Mouse (Mus musculus) MEL (cell line): ENCODE measurements around the gene Ppp2r5a. TPM values are rescaled to one million over a fixed set of nuclear protein-coding genes. Genes with fewer than 3 reads are reported as not detected.

Experiments used
- DNase-seq: peaks from one replicate; pipeline ENCODE4 v3.0.0; 2011; ENCODE audit warnings: low read depth, low spot score
- H3K27ac ChIP-seq: 2 replicates; pipeline ENCODE4 v1.5.1; 2012; ENCODE audit warnings: low read depth, mild to moderate bottlenecking, control low read depth, low read length, moderate library complexity; ENCODE audit not compliant: control insufficient read depth
- H3K27me3 ChIP-seq, 2 experiments: fragments of 150-350 bp in 1 of 2; sonication (generic) in 1 of 2; 2 replicates each; pipeline ENCODE4 v1.6.1; 2012; ENCODE audit warnings: low read length in 2 of 2, mild to moderate bottlenecking in 2 of 2, improper control_type of control experiment in 1 of 2, moderate library complexity in 1 of 2; ENCODE audit not compliant: insufficient read depth in 2 of 2, control insufficient read depth in 1 of 2
- H3K36me3 ChIP-seq, 2 experiments: 2 replicates each; pipeline ENCODE4 v1.6.1; 2012 to 2014; ENCODE audit warnings: low read length in 2 of 2, improper control_type of control experiment in 1 of 2, inconsistent platforms in 1 of 2, mild to moderate bottlenecking in 1 of 2; ENCODE audit not compliant: insufficient read depth in 2 of 2, control insufficient read depth in 1 of 2
- H3K4me1 ChIP-seq, 2 experiments: fragments of 150-350 bp in 1 of 2; sonication (generic) in 1 of 2; 2 replicates each; pipeline ENCODE4 v1.6.1; 2012; ENCODE audit warnings: low read length in 2 of 2, improper control_type of control experiment in 1 of 2, mild to moderate bottlenecking in 1 of 2; ENCODE audit not compliant: insufficient read depth in 2 of 2, control insufficient read depth in 1 of 2
- H3K4me3 ChIP-seq, 2 experiments: fragments of 150-350 bp in 1 of 2; sonication (generic) in 1 of 2; 2 replicates each; pipeline ENCODE4 v1.5.1; 2012; ENCODE audit warnings: low read depth in 2 of 2, low read length in 2 of 2, mild to moderate bottlenecking in 2 of 2, moderate library complexity in 2 of 2, control low read depth in 1 of 2, improper control_type of control experiment in 1 of 2; ENCODE audit not compliant: control insufficient read depth in 1 of 2, insufficient read depth in 1 of 2
- H3K79me2 ChIP-seq: 2 replicates; pipeline ENCODE4 v1.6.1; 2012; ENCODE audit warnings: mild to moderate bottlenecking, low read length, moderate library complexity; ENCODE audit not compliant: control insufficient read depth, poor library complexity, insufficient read depth
- H3K9ac ChIP-seq: 2 replicates; pipeline ENCODE4 v1.6.1; 2012; ENCODE audit warnings: low read depth, mild to moderate bottlenecking, control low read depth, low read length, moderate library complexity; ENCODE audit not compliant: control insufficient read depth, poor library complexity, severe bottlenecking
- H3K9me3 ChIP-seq: fragments of 150-350 bp; sonication (generic); replicated peaks from 2 replicates; pipeline ENCODE4 v1.6.1; 2012; ENCODE audit warnings: mild to moderate bottlenecking, low read length, improper control_type of control experiment, moderate library complexity; ENCODE audit not compliant: insufficient read depth
- BHLHE40 ChIP-seq: IDR thresholded peaks from 2 replicates; pipeline ENCODE4 v1.6.1; 2012; ENCODE audit warnings: low read depth, mild to moderate bottlenecking, inconsistent platforms, low read length, improper control_type of control experiment, borderline replicate concordance
- CHD1 ChIP-seq: IDR thresholded peaks from 2 replicates; pipeline ENCODE4 v1.6.1; 2012; ENCODE audit warnings: low read depth, mild to moderate bottlenecking, inconsistent platforms, low read length, improper control_type of control experiment
- CHD2 ChIP-seq: IDR thresholded peaks from 2 replicates; pipeline ENCODE4 v1.6.1; 2011; ENCODE audit warnings: low read length, improper control_type of control experiment
- CTCF ChIP-seq, 3 experiments: IDR thresholded peaks in 2 of 3; conservative IDR thresholded peaks in 1 of 3; 2 replicates each; pipeline ENCODE4 v1.5.1; 2011 to 2012; ENCODE audit warnings: low read length in 3 of 3, low read depth in 2 of 3, mild to moderate bottlenecking in 2 of 3, improper control_type of control experiment in 1 of 3, inconsistent platforms in 1 of 3, mixed read lengths in 1 of 3, moderate library complexity in 1 of 3; ENCODE audit not compliant: control insufficient read depth in 1 of 3, insufficient read depth in 1 of 3, poor library complexity in 1 of 3, severe bottlenecking in 1 of 3
- E2F4 ChIP-seq: IDR thresholded peaks from 2 replicates; pipeline ENCODE4 v1.6.1; 2011; ENCODE audit warnings: low read depth, low read length, improper control_type of control experiment, borderline replicate concordance
- ELF1 ChIP-seq: IDR thresholded peaks from 2 replicates; pipeline ENCODE4 v1.6.1; 2014; ENCODE audit warnings: low read depth, mild to moderate bottlenecking, inconsistent platforms, low read length, improper control_type of control experiment, moderate library complexity
- EP300 ChIP-seq, 2 experiments: IDR thresholded peaks; 2 replicates each; pipeline ENCODE4 v1.6.1; 2011; ENCODE audit warnings: improper control_type of control experiment in 2 of 2, low read length in 2 of 2, low read depth in 1 of 2, mild to moderate bottlenecking in 1 of 2
- ETS1 ChIP-seq: IDR thresholded peaks from 2 replicates; pipeline ENCODE4 v1.6.1; 2012; ENCODE audit warnings: low read depth, mild to moderate bottlenecking, inconsistent platforms, low read length, improper control_type of control experiment, moderate library complexity
- GABPA ChIP-seq: IDR thresholded peaks from 2 replicates; pipeline ENCODE4 v1.6.1; 2012; ENCODE audit warnings: low read depth, mild to moderate bottlenecking, inconsistent platforms, low read length, improper control_type of control experiment, moderate library complexity
- GATA1 ChIP-seq: IDR thresholded peaks from 2 replicates; pipeline ENCODE4 v1.6.1; 2011; ENCODE audit warnings: low read depth, low read length, improper control_type of control experiment
- HCFC1 ChIP-seq: IDR thresholded peaks from 2 replicates; pipeline ENCODE4 v1.6.1; 2012; ENCODE audit warnings: low read depth, mild to moderate bottlenecking, inconsistent platforms, low read length, improper control_type of control experiment, moderate library complexity
- JUND ChIP-seq: IDR thresholded peaks from 2 replicates; pipeline ENCODE4 v1.6.1; 2011; ENCODE audit warnings: low read depth, mild to moderate bottlenecking, improper control_type of control experiment, low read length
- KAT2A ChIP-seq: conservative IDR thresholded peaks from 2 replicates; pipeline ENCODE4 v1.6.1; 2012; ENCODE audit warnings: low read depth, low read length, improper control_type of control experiment, inconsistent platforms
- MAFK ChIP-seq: IDR thresholded peaks from 2 replicates; pipeline ENCODE4 v1.6.1; 2011; ENCODE audit warnings: low read depth, mild to moderate bottlenecking, low read length, improper control_type of control experiment, borderline replicate concordance
- MAX ChIP-seq: IDR thresholded peaks from 2 replicates; pipeline ENCODE4 v1.6.1; 2011; ENCODE audit warnings: low read length, improper control_type of control experiment
- MAZ ChIP-seq: IDR thresholded peaks from 2 replicates; pipeline ENCODE4 v1.6.1; 2012; ENCODE audit warnings: low read depth, mild to moderate bottlenecking, inconsistent platforms, low read length, improper control_type of control experiment
- MEF2A ChIP-seq: IDR thresholded peaks from 2 replicates; pipeline ENCODE4 v1.6.1; 2014; ENCODE audit warnings: low read depth, mild to moderate bottlenecking, inconsistent platforms, low read length, improper control_type of control experiment; ENCODE audit not compliant: poor library complexity, insufficient replicate concordance, severe bottlenecking; ENCODE audit errors: extremely low read depth
- MXI1 ChIP-seq: IDR thresholded peaks from 2 replicates; pipeline ENCODE4 v1.6.1; 2011; ENCODE audit warnings: mild to moderate bottlenecking, low read depth, low read length, improper control_type of control experiment
- MYB ChIP-seq: IDR thresholded peaks from 2 replicates; pipeline ENCODE4 v1.6.1; 2011; ENCODE audit warnings: mild to moderate bottlenecking, low read depth, low read length, improper control_type of control experiment
- MYC ChIP-seq: IDR thresholded peaks from 2 replicates; pipeline ENCODE4 v1.6.1; 2011; ENCODE audit warnings: low read depth, mild to moderate bottlenecking, low read length, improper control_type of control experiment, moderate library complexity
- NELFE ChIP-seq: IDR thresholded peaks from 2 replicates; pipeline ENCODE4 v1.6.1; 2011; ENCODE audit warnings: low read depth, low read length, improper control_type of control experiment
- NRF1 ChIP-seq: IDR thresholded peaks from 2 replicates; pipeline ENCODE4 v1.6.1; 2014; ENCODE audit warnings: low read depth, mild to moderate bottlenecking, inconsistent platforms, low read length, improper control_type of control experiment, moderate library complexity; ENCODE audit not compliant: poor library complexity, insufficient read depth, severe bottlenecking
- POLR2A ChIP-seq, 2 experiments: IDR thresholded peaks; 2 replicates each; pipeline ENCODE4 v1.6.1; 2011 to 2012; ENCODE audit warnings: low read length in 2 of 2, mild to moderate bottlenecking in 2 of 2, control low read depth in 1 of 2, improper control_type of control experiment in 1 of 2, low read depth in 1 of 2, moderate library complexity in 1 of 2; ENCODE audit not compliant: control insufficient read depth in 1 of 2, insufficient read depth in 1 of 2, poor library complexity in 1 of 2
- POLR2AphosphoS2 ChIP-seq: IDR thresholded peaks from 2 replicates; pipeline ENCODE4 v1.6.1; 2011; ENCODE audit warnings: low read length, improper control_type of control experiment
- POLR2AphosphoS5 ChIP-seq: IDR thresholded peaks from 2 replicates; pipeline ENCODE4 v1.6.1; 2012; ENCODE audit warnings: low read depth, borderline replicate concordance, mild to moderate bottlenecking, inconsistent platforms, low read length, moderate library complexity, mixed read lengths
- RAD21 ChIP-seq: IDR thresholded peaks from 2 replicates; pipeline ENCODE4 v1.6.1; 2011; ENCODE audit warnings: mild to moderate bottlenecking, low read depth, low read length, improper control_type of control experiment
- RCOR1 ChIP-seq: IDR thresholded peaks from 2 replicates; pipeline ENCODE4 v1.6.1; 2012; ENCODE audit warnings: low read depth, mild to moderate bottlenecking, inconsistent platforms, low read length, improper control_type of control experiment
- SIN3A ChIP-seq: IDR thresholded peaks from 2 replicates; pipeline ENCODE4 v1.6.1; 2012; ENCODE audit warnings: low read length, improper control_type of control experiment, inconsistent platforms
- SMC3 ChIP-seq: IDR thresholded peaks from 2 replicates; pipeline ENCODE4 v1.6.1; 2011; ENCODE audit warnings: low read depth, low read length, improper control_type of control experiment
- TAL1 ChIP-seq: IDR thresholded peaks from 2 replicates; pipeline ENCODE4 v1.6.1; 2012; ENCODE audit warnings: mild to moderate bottlenecking, inconsistent platforms, low read length, moderate library complexity, mixed read lengths
- TBP ChIP-seq: IDR thresholded peaks from 2 replicates; pipeline ENCODE4 v1.8.0; 2011; ENCODE audit warnings: low read depth, low read length, improper control_type of control experiment
- TCF12 ChIP-seq: IDR thresholded peaks from 2 replicates; pipeline ENCODE4 v1.6.1; 2014; ENCODE audit warnings: low read depth, mild to moderate bottlenecking, inconsistent platforms, low read length, improper control_type of control experiment, moderate library complexity
- USF1 ChIP-seq: IDR thresholded peaks from 2 replicates; pipeline ENCODE4 v1.6.1; 2014; ENCODE audit warnings: low read depth, mild to moderate bottlenecking, inconsistent platforms, low read length, improper control_type of control experiment, moderate library complexity
- USF2 ChIP-seq, 2 experiments: IDR thresholded peaks; 2 replicates each; pipeline ENCODE4 v1.6.1; 2011 to 2012; ENCODE audit warnings: improper control_type of control experiment in 2 of 2, low read length in 2 of 2, borderline replicate concordance in 1 of 2, inconsistent platforms in 1 of 2, low read depth in 1 of 2, mild to moderate bottlenecking in 1 of 2; ENCODE audit not compliant: insufficient read depth in 1 of 2
- ZC3H11A ChIP-seq: IDR thresholded peaks from 2 replicates; pipeline ENCODE4 v1.6.1; 2012; ENCODE audit warnings: low read depth, mild to moderate bottlenecking, inconsistent platforms, low read length, improper control_type of control experiment
- ZKSCAN1 ChIP-seq: IDR thresholded peaks from 2 replicates; pipeline ENCODE4 v1.6.1; 2012; ENCODE audit warnings: low read depth, mild to moderate bottlenecking, inconsistent platforms, low read length, improper control_type of control experiment, moderate library complexity
- ZMIZ1 ChIP-seq: IDR thresholded peaks from 2 replicates; pipeline ENCODE4 v1.6.1; 2012; ENCODE audit warnings: low read depth, mild to moderate bottlenecking, inconsistent platforms, low read length, improper control_type of control experiment, moderate library complexity
- ZNF384 ChIP-seq: IDR thresholded peaks from 2 replicates; pipeline ENCODE4 v1.6.1; 2012; ENCODE audit warnings: low read depth, mild to moderate bottlenecking, inconsistent platforms, low read length, improper control_type of control experiment
- polyA plus RNA-seq, 2 experiments: library from polyadenylated mRNA; stranded (reverse) in 1 of 2; unstranded in 1 of 2; fragments of >175 nt in 1 of 2; fragments of >200 nt in 1 of 2; gene quantifications; 2 replicates each; pipeline versions ENCODE4 v1.2.1 to v1.2.4; 2012; ENCODE audit warnings: low replicate concordance in 2 of 2, low read depth in 1 of 2; ENCODE audit not compliant: insufficient read length in 2 of 2, insufficient read depth in 1 of 2, missing spikeins in 1 of 2
- total RNA-seq: library from RNA; depleted of rRNA; stranded (reverse); fragments of 300-350 nt; gene quantifications from 2 replicates; pipeline ENCODE4 v1.2.3, GENCODE M21; 2012

Ppp2r5a gene
- total and polyA plus RNA-seq, 3 experiments: 46.6 to 48.6 TPM; not detected in 1

DNA sequence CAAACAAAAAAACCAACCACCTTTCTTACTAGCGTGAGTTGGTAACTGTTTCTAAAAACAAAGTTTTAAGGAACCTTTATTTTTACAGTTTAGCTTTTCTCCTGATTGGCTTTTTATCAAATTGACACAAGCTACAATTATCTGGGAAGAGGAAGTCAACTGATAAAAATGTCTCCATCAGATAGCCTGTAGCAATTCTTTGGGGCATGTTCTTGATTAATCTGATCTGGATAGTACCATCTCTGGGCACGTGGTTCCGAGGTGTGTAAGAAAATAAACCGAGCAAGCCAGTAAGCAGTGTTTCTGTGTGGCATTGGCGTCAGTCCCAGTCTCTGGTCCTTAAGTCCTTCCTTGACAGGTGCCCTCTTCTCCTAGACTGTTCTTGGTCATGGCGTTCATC is 40.7 kb downstream of the Ppp2r5a start:
- Histone ChIP-seq H3K4me1 (peaks cover 4 to 8% of the 10 kb centered on the region in 2 experiments; a peak in 3 of 4 replicates), H3K79me2 (no peaks in the 10 kb centered on the region), H3K27ac (no peak overlapping the region), H3K27me3 (no peaks in the 10 kb centered on the region), H3K9ac (no peak overlapping the region), H3K36me3 (peaks cover 14 to 17% of the 10 kb centered on the region in 2 experiments), H3K9me3 (no peaks in the 10 kb centered on the region), H3K4me3 (no peak overlapping the region)
- DNase-seq: no peak
- TF ChIP-seq HCFC1 (no peak), CHD2 (no peak), ZMIZ1 (no peak), GABPA (no peak), GATA1 (peak; percentile 81), MAFK (no peak), NELFE (no peak), KAT2A (no peak), SMC3 (no peak), ZC3H11A (no peak), TAL1 (no peak), ZKSCAN1 (no peak), USF1 (peak; percentile 80), ELF1 (no peak), MYB (no peak), NRF1 (no peak), POLR2AphosphoS5 (no peak), SIN3A (peak; percentile 50; the same call in 1 of the 2 replicates), CHD1 (no peak), EP300 (IDR thresholded peaks at IDR 0.05; ENCODE audit: low read depth in 1 of 2, low read length in 2 of 2) (peak; percentile 59 to 77), RCOR1 (no peak), JUND (no peak), E2F4 (no peak), USF2 (IDR thresholded peaks at IDR 0.05; ENCODE audit: borderline replicate concordance in 1 of 2, insufficient read depth in 1 of 2, low read depth in 1 of 2, low read length in 2 of 2) (no peak), MYC (0 out of 2 replicates have a peak, but pooled peaks have one; percentile 21), TCF12 (peak; percentile 61; the same call in 1 of the 2 replicates), MAZ (no peak), MXI1 (peak; percentile 39; the same call in 1 of the 2 replicates), CTCF (IDR thresholded peaks at IDR 0.05 in 2 of 3, conservative IDR thresholded peaks at IDR 0.05 in 1 of 3; ENCODE audit: control insufficient read depth in 1 of 3, insufficient read depth in 1 of 3, low read depth in 2 of 3, low read length in 3 of 3, poor library complexity in 1 of 3, severe bottlenecking in 1 of 3) (no peak), RAD21 (no peak), ETS1 (peak; percentile 54), POLR2A (IDR thresholded peaks at IDR 0.05; ENCODE audit: control insufficient read depth in 1 of 2, insufficient read depth in 1 of 2, low read depth in 1 of 2, low read length in 2 of 2, poor library complexity in 1 of 2) (no peak), ZNF384 (no peak), BHLHE40 (peak; percentile 56), MEF2A (no peak), POLR2AphosphoS2 (no peak), TBP (no peak), MAX (0 out of 2 replicates have a peak, but pooled peaks have one; percentile 37)
